Mouse (Mus musculus) limb, embryonic 10.5 days (tissue): ENCODE results near the gene Trpm2. TPM values are rescaled to one million over a fixed set of nuclear protein-coding genes. Genes with fewer than 3 reads are reported as not detected.

Experiments
- DNase-seq: peaks from one replicate; pipeline ENCODE4 v3.0.0-alpha.2; 2017; ENCODE audit warnings: low spot score
- H3K27ac ChIP-seq: fragments of 300-500 bp; sonication (generic); 2 replicates; pipeline ENCODE4 v1.5.1; 2016; ENCODE audit warnings: mild to moderate bottlenecking
- H3K27me3 ChIP-seq: fragments of 300-500 bp; sonication (generic); 2 replicates; pipeline ENCODE4 v1.6.1; 2016; ENCODE audit warnings: low read depth, mild to moderate bottlenecking; ENCODE audit not compliant: poor library complexity, severe bottlenecking
- H3K36me3 ChIP-seq: fragments of 300-500 bp; sonication (generic); 2 replicates; pipeline ENCODE4 v1.6.1; 2016; ENCODE audit warnings: mild to moderate bottlenecking, moderate library complexity
- H3K4me1 ChIP-seq: fragments of 300-500 bp; sonication (generic); 2 replicates; pipeline ENCODE4 v1.6.1; 2016
- H3K4me3 ChIP-seq: fragments of 300-500 bp; sonication (generic); 2 replicates; pipeline ENCODE4 v1.5.1; 2016; ENCODE audit warnings: mild to moderate bottlenecking, moderate library complexity
- H3K9me3 ChIP-seq: fragments of 300-500 bp; sonication (generic); replicated peaks from 2 replicates; pipeline ENCODE4 v1.6.1; 2016; ENCODE audit warnings: mild to moderate bottlenecking
- WGBS: fragments of 180-500 bp; shearing (Covaris S2); methylation state at CpG from one replicate; pipeline ENCODE4 v1.1.7; 2016; 5-methylcytosine and 5-hydroxymethylcytosine counted together
- polyA plus RNA-seq: library from polyadenylated mRNA; unstranded; fragments of >200 nt; fragmentation: Nextera tagmentation; extraction: Ambion mirVana; gene quantifications from 2 replicates; pipeline ENCODE4 v1.2.1, GENCODE M21; 2016

Trpm2 gene
- polyA plus RNA-seq, 1 experiment from 2014 or later: 0.16 TPM

DNA sequence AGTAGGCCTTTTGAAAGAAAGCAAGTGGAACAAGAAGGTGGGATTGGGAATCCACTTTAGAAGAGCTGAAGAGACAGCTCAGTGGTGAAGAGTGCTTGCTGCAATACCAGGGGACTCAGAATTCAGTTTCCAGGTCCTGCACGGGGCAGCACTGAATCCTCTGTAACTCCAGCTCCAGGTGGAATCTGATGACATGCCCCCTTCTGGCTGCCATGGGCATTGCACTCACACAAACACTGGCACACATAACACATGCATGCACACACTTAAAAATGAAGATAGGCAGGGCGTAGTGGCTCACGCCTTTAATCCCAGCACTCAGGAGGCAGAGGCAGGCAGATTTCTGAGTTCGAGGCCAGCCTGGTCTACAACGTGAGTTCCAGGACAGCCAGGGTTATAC is 87.8 kb downstream of the Trpm2 start:
- Histone ChIP-seq H3K4me3 (no peak overlapping the region), H3K4me1 (no peaks in the 10 kb centered on the region), H3K27me3 (no peaks in the 10 kb centered on the region), H3K36me3 (no peaks in the 10 kb centered on the region), H3K27ac (no peak overlapping the region), H3K9me3 (no peaks in the 10 kb centered on the region)
- DNase-seq: no peak
- 85% methylated on average over 5 of the region's 5 CpGs for WGBS

GRCm38 (mm10) chr10:77880305-77880704 is 90.1 kb downstream of the Trpm2 start:
- H3K36me3 ChIP-seq: no peaks in the 10 kb centered on the region
- no peak for DNase-seq
- no peaks in the 10 kb centered on the region for H3K27me3 ChIP-seq
- H3K27ac ChIP-seq: no peak overlapping the region
- H3K4me1 ChIP-seq: 0 out of 2 replicates have a peak, but pooled peaks cover 5% of the 10 kb centered on the region
- no peak overlapping the region for H3K4me3 ChIP-seq
- no peaks in the 10 kb centered on the region for H3K9me3 ChIP-seq
- 80% methylated on average over 3 of the region's 3 CpGs for WGBS

DNA sequence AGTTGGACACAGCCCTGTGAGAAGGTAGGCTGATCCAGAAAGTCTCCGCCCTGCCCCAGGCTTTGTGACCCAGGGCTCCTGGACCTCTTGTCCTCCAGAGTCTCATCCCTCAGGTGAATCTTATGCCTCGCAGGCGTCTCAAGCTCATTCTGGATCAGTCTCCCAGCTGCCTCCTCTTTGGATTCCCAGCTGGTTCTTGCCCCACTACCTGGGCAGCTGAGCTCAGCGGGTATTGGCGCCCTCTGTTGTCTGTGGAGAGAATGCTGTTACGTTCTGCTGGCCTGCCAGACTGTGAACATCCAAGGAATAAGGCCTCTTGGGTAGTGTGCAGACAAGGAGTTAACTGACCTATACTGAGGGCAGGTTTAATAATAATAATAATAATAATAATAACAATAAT is 91.4 kb downstream of the Trpm2 start:
- Histone ChIP-seq H3K9me3 (no peaks in the 10 kb centered on the region), H3K36me3 (no peaks in the 10 kb centered on the region), H3K4me3 (no peak overlapping the region), H3K27ac (no peak overlapping the region), H3K27me3 (no peaks in the 10 kb centered on the region), H3K4me1 (0 out of 2 replicates have a peak, but pooled peaks cover 7% of the 10 kb centered on the region)
- no peak for DNase-seq
- WGBS: 67% methylated on average over 6 of the region's 6 CpGs

GRCm38 (mm10) chr10:77869651-77870050 is 100.7 kb downstream of the Trpm2 start:
- H3K36me3 ChIP-seq: no peaks in the 10 kb centered on the region
- DNase-seq: no peak
- 89% methylated on average over 7 of the region's 7 CpGs for WGBS
- H3K27me3 ChIP-seq: no peaks in the 10 kb centered on the region
- no peaks in the 10 kb centered on the region for H3K9me3 ChIP-seq
- no peak overlapping the region for H3K27ac ChIP-seq
- H3K4me1 ChIP-seq: peaks cover 4% of the 10 kb centered on the region
- no peak overlapping the region for H3K4me3 ChIP-seq

DNA sequence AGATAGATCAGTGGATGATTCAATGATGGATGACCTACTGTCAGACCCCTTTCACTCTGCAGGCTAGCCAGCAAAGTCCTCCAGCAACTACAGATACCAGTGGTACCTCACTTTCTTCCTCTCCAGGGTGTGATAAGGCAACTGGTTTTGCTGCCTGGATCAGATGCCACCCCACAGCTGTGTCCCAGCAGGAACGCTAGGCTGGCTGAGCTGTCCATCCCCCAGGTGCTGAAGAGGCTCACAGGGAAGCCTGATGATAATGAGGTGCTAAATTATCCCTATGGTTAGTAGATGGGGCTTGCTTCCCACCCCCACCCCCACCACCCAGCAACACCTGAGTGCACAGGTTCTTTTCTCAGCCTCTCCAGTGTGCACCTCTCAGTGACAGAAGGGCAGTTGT is 102.8 kb downstream of the Trpm2 start:
- H3K4me3 ChIP-seq: no peak overlapping the region
- no peaks in the 10 kb centered on the region for H3K9me3 ChIP-seq
- no peaks in the 10 kb centered on the region for H3K27me3 ChIP-seq
- peaks cover 13% of the 10 kb centered on the region for H3K4me1 ChIP-seq
- no peak overlapping the region for H3K27ac ChIP-seq
- peak; percentile 40 for DNase-seq
- no peaks in the 10 kb centered on the region for H3K36me3 ChIP-seq
- 11% methylated on average over 1 of the region's 1 CpGs for WGBS

- DNase-seq: peak; percentile 41
- Histone ChIP-seq H3K27me3 (no peaks in the 10 kb centered on the region), H3K27ac (0 out of 2 replicates have a peak overlapping the region, but pooled peaks have one; percentile 7), H3K9me3 (no peaks in the 10 kb centered on the region), H3K4me1 (peaks cover 13% of the 10 kb centered on the region), H3K4me3 (peak overlapping the region; percentile 36), H3K36me3 (no peaks in the 10 kb centered on the region)
- WGBS: 29% methylated on average over 11 of the region's 11 CpGs
Observed at GRCm38 (mm10) chr10:77864762-77865143, 105.6 kb downstream of the Trpm2 start.

GRCm38 (mm10) chr10:77864067-77864761 is 106.1 kb downstream of the Trpm2 start:
- no peaks in the 10 kb centered on the region for H3K27me3 ChIP-seq
- H3K27ac ChIP-seq: 0 out of 2 replicates have a peak overlapping the region, but pooled peaks have one; percentile 7
- DNase-seq: peak; percentile 43
- H3K9me3 ChIP-seq: no peaks in the 10 kb centered on the region
- peaks cover 13% of the 10 kb centered on the region for H3K4me1 ChIP-seq
- 33% methylated on average over 14 of the region's 14 CpGs for WGBS
- peak overlapping the region; percentile 36 for H3K4me3 ChIP-seq
- H3K36me3 ChIP-seq: no peaks in the 10 kb centered on the region

DNA sequence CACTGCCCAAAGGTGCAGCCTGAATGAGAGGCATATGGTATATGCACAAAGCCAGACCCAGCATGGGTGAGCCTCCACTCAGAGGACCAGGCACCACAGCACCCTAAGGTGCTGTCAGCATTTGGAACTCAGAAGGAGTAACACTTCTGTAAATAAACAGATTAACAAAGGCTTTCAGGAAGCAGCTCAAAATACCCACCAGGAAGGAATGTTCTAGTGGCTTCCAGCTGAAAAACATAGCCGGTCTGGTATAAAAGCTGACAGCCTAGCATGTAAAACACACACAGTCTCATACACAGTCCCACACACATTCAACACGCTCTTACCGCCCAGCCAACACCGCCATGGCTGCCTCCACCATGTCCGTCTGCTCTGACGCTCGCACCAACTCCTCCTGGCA is 108.7 kb downstream of the Trpm2 start, which contains the start of gene Gm3285:
Gm3285 (plus strand) TSS at position 301 of the 400 bp plus-strand sequence.
- H3K27ac ChIP-seq: no peak within 1 kb of the TSS
- H3K4me3 ChIP-seq: no peak within 1 kb of the TSS
- H3K9me3 ChIP-seq: no peaks in the 10 kb centered on the region
- DNase-seq: no peak
- no peaks in the 10 kb centered on the region for H3K27me3 ChIP-seq
- H3K36me3 ChIP-seq: no peaks in the 10 kb centered on the region
- peaks cover 13% of the 10 kb centered on the region for H3K4me1 ChIP-seq
- 57% methylated on average over 7 of the region's 7 CpGs for WGBS

Other genes with a start within 250 kb of the Trpm2 start
- gene Krtap12-1, start 250.0 kb downstream of the Trpm2 start, polyA plus RNA-seq: not detected in 2 replicates
- gene Gm10100, start 244.1 kb downstream of the Trpm2 start, polyA plus RNA-seq: not detected in 2 replicates
- gene Gm18596, start 227.9 kb downstream of the Trpm2 start, polyA plus RNA-seq: not detected in 2 replicates
- gene Gm9736, start 219.2 kb downstream of the Trpm2 start, polyA plus RNA-seq: not detected in 2 replicates
- gene Gm3233, start 210.9 kb downstream of the Trpm2 start, polyA plus RNA-seq: not detected in 2 replicates
- gene Gm3238, start 199.2 kb downstream of the Trpm2 start, polyA plus RNA-seq: not detected in 2 replicates
- gene Gm7138, start 193.6 kb downstream of the Trpm2 start, polyA plus RNA-seq: not detected in 2 replicates
- not detected in 2 replicates for gene Gm3250, start 188.0 kb downstream of the Trpm2 start, polyA plus RNA-seq
- gene Gm7137, start 182.4 kb downstream of the Trpm2 start, polyA plus RNA-seq: not detected in 2 replicates
- gene Gm9639, start 175.5 kb downstream of the Trpm2 start, polyA plus RNA-seq: not detected in 2 replicates
- not detected in 2 replicates for gene Gm19668, start 171.4 kb downstream of the Trpm2 start, polyA plus RNA-seq
- not detected in 2 replicates for gene Gm9507, start 158.7 kb downstream of the Trpm2 start, polyA plus RNA-seq
- gene Gm2696, start 155.9 kb downstream of the Trpm2 start, polyA plus RNA-seq: not detected in 2 replicates
- not detected in 2 replicates for gene Krtap10-4, start 143.5 kb downstream of the Trpm2 start, polyA plus RNA-seq
- gene Krtap10-10, start 134.6 kb downstream of the Trpm2 start, polyA plus RNA-seq: not detected in 2 replicates
- not detected in 2 replicates for gene Gm36176, start 123.8 kb downstream of the Trpm2 start, polyA plus RNA-seq
- gene Gm10318, start 117.7 kb downstream of the Trpm2 start, polyA plus RNA-seq: not detected in 2 replicates
- not detected in 2 replicates for gene Gm3285, start 108.6 kb downstream of the Trpm2 start, polyA plus RNA-seq
- gene Lrrc3, start 68.0 kb downstream of the Trpm2 start, polyA plus RNA-seq: 1.5 and 1.7 TPM in 2 replicates
- gene 1810043G02Rik, start 8.0 kb upstream of the Trpm2 start, polyA plus RNA-seq: 29.4 and 32.2 TPM in 2 replicates
- 235 and 259 TPM in 2 replicates for gene Pfkl, start 39.5 kb upstream of the Trpm2 start, polyA plus RNA-seq
- gene Dnmt3l, start 71.4 kb upstream of the Trpm2 start, polyA plus RNA-seq: 0.10 TPM in 1 of 2 replicates, not detected in the other
- 0.15 and 0.21 TPM in 2 replicates for gene Aire, start 73.0 kb upstream of the Trpm2 start, polyA plus RNA-seq
- gene Icosl, start 98.7 kb upstream of the Trpm2 start, polyA plus RNA-seq: 2.5 and 2.6 TPM in 2 replicates
- 19.9 and 20.3 TPM in 2 replicates for gene D10Jhu81e, start 199.2 kb upstream of the Trpm2 start, polyA plus RNA-seq
- gene Pwp2, start 214.6 kb upstream of the Trpm2 start, polyA plus RNA-seq: 35.0 and 38.6 TPM in 2 replicates